Mouse (Mus musculus): Measurements from ENCODE around the gene Pigq.

GRCm38 (mm10) chr17:25886806-25887205, 57.9 kb downstream of the Pigq start:
- TF ChIP-seq CTCF (IDR thresholded peaks at IDR 0.05; ENCODE audit: extremely low read depth, insufficient read depth, low read length) = no peak
- TF ChIP-seq POLR2A (IDR thresholded peaks at IDR 0.05; ENCODE audit: extremely low read depth, insufficient read depth, low read length) = no peak
